Mouse (Mus musculus) telencephalon, adult 2 months (tissue): ENCODE data around the gene Maml3.
A peak's percentile ranks its signal among the peaks of the same experiment; 100 is the strongest.

Source experiments
- DNase-seq: peaks from one replicate; pipeline ENCODE4 v3.0.0-alpha.2; 2011; ENCODE audit warnings: low read depth, low spot score

Maml3 gene

DNA sequence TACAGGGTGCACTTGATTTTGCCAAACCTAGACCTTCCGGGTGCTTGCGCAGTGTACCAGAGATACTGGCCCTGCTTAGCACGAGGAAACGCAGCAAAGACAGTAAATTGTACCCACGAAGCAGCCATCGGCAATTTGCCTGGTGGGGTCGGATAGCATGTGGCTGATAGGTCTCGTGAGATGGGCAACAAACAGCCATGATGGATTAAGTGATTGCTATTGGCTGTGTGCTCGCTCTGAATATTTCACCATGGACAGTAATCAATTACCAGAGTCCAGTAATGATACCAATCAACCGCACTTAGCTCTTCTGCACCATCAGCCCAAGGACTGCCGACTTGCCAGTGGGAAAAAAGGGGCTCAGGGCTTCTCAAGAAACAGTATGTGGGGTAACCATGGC, 150.9 kb downstream of the Maml3 start:
- no peak for DNase-seq

DNA sequence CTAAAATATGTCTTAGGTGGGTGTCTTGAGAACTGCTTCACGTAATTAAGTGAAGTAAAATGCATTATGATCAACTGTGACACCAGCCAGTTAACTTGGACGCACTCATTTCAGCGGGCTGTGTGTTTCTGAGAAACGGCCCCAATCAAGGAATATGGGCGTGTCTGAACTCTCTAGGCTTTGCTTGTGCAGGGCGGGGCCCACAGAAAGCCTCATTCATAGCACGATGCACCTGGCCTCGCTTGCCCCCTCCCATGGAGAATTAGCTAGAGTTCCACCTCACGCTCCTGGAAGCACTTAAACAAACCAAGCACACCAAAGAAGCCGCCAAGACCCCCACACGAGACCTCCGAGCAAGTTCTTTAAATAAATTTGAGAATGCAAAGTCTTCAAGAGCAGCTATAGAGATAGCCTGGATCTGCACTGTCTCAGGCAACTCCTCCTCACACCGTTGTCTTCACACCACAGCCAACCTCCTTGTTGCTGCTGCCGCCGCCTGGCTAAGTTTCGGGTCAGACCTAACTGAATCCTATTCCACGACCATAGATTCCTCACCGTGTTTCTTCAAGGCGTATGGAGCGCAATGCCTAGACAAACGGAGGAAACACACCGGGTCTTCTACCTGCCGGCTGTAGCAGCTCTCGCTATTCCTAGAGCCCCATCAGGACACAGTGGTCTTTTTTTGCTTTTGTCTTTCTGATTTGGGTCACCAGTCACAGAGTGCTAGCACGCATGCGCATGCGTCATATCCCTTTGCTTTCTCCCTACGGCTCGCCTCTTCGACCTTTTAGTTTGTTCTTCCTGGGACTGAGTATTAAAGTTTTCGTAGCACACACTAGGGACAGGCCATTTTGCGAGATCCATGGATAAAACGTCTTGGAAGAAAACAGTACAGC, 151.9 kb downstream of the Maml3 start:
- DNase-seq = no peak

GRCm38 (mm10) chr3:51952267-51952666, 152.6 kb downstream of the Maml3 start:
- DNase-seq = no peak

GRCm38 (mm10) chr3:51949651-51950050, 155.2 kb downstream of the Maml3 start:
- no peak for DNase-seq

DNA sequence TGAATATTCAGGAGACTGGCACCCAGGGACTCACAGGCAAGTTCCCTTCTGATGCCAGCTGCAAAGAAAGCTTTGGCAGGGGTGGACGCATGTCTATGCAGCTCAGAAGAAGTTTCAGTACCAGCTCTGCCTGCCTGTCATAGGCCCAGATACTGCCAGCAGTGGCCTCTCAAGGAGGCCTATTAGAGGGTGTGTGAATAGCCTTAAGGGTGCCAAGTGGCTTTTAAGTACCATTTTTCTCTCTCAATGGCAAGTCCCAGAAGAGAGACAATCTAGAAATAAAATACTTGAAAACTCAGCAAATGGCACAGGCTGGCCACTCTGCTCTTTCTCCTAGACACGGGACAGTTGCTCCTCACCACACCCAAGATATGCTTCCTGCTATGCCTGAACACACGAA, 157.7 kb downstream of the Maml3 start:
- no peak for DNase-seq

DNA sequence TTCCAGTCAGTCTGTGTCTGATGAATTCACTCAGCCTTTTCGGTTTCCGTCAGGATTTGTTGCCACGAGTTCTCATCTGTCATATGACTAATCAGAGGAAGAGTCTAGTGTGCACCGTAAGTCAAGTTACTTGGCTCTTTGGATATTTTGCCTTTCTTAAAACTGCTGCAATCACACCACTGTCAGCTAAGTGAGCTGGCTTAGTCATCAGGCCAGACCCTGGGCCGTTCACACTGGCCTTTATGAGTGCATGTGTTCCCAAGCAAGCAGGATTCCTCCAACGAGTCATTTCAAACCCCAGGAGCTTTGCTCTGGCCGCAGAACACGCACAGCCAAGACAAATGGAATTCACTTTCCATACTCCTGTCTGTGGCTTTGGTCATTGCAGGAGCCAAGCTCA, 161.2 kb downstream of the Maml3 start:
- no peak for DNase-seq

DNA sequence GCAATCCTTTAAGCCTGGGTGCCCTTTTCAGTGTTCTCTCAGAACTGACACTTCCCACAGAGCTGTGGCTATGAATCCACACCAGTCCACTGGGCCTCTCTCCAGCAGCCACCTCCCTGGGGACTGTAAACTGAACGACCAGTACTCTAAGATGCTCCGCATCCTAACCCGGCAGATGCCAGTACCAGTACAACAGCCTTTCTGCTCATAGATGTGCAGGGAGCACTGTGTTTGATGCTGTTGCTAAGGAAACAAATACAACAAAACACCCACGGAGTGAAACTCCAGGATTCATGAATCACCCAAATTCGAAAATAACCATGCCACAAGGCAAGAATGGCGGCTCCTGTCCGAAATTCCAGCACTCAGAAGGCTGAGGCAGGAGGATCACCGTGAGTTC, 163.1 kb downstream of the Maml3 start:
- DNase-seq = peak; percentile 61

- no peak for DNase-seq
Observed at GRCm38 (mm10) chr3:51939864-51940263, 165.0 kb downstream of the Maml3 start.

DNA sequence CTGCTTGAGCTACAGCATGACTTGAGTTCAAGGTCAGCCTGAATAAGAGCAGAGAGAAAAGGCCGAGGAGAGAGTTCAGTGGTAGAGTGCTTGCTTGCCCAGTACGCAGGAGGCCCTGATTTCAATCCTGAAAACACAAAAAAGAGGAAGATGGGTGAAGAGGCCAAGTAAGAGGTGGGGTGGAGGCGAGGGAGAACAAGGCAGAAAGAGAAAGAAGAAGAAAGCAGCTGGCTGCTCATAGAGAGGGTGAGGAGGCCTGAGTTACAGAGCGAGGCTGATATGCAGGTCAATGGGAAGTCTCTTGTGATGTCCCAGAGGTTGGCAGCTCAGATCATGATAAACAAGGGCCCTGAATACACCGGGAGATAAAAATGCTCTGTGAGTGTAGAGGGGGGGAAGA, 165.8 kb downstream of the Maml3 start:
- no peak for DNase-seq

- no peak for DNase-seq
Observed at GRCm38 (mm10) chr3:51937176-51937575, 167.7 kb downstream of the Maml3 start.

DNA sequence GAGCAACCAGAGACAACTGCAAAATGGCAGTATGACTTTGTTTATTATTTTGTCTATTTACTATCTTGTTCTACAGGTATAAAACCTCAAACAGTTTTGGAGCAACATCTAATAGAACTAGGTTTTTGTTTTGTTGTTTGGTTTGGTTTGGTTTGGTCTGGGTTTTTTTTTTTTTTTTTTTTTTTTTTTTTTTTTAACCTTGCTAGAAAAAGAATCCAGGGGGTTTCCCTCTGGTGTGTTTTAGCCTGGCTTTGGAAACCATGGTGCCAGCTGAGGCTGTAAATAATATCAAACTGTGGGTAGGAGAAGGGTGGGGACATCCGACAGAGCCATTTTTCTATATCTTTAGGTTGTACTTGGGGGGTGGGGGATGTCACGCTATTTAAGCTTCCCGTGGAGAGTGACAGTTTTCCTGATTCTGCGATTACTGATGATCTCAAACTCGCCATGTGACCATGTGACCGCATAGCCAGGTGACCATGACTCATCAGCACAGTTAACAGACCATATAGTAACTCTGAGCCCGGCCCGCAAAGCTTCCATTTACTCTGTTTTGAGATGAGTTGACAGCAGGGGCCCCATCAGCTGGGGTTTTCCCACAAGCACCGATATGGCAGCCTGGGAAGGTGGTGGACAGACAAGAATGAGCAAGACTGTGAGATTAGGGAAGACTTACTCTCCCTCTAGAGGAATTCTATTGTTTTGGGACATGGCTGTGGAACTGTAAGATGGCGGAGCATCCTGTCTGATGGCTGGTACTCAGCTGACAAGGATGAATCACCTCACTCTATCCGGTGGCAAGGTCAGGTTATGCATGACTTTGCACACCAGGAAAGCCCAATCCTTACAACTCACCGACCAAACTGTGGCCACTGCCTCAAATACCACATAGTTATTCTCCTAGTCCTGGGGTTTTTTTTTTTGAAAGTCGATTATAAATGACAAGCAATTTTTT, 170.1 kb downstream of the Maml3 start:
- no peak for DNase-seq

GRCm38 (mm10) chr3:51928188-51928587, 176.7 kb downstream of the Maml3 start:
- DNase-seq = no peak

DNA sequence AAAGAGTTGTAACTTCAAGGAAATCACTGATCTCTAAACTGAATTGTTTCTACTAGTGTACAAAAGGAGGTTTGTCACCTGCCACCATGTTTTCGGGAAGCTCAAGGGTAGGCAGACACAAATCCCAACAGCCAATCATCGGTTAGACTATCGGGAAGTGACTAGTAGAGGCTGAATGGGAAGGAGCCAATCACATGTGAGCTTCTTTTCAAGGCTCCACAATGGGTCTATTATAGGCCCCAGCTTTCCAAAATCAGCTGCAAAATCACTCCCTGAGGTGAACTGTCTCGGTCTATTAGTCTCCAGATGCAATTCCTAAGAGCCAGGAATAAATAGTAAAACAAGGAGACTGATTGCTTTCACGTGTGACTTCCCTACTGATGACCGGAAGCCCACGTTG, 177.3 kb downstream of the Maml3 start:
- DNase-seq = no peak

GRCm38 (mm10) chr3:51927043-51927442, 177.8 kb downstream of the Maml3 start:
- no peak for DNase-seq

GRCm38 (mm10) chr3:51925758-51926157, 179.1 kb downstream of the Maml3 start:
- no peak for DNase-seq

DNA sequence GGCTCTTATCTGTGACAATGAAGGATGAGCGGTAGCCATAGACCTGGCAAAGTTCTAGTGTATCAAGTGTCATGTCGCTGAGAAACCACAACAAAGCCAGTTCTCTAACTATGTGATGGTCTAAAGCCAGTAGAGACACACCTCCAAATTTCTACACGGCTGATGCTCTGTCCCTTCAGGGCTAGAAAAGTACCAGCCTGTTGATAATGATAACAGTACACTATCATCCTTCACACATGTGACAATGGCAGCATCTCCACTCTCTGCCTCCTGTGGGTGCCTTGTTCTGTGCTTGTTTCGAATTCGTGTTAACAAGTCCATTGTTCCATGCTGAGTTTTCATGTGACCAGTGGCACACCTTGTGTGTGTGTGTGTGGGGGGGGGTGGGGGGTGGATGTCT, 180.2 kb downstream of the Maml3 start:
- DNase-seq = no peak

DNA sequence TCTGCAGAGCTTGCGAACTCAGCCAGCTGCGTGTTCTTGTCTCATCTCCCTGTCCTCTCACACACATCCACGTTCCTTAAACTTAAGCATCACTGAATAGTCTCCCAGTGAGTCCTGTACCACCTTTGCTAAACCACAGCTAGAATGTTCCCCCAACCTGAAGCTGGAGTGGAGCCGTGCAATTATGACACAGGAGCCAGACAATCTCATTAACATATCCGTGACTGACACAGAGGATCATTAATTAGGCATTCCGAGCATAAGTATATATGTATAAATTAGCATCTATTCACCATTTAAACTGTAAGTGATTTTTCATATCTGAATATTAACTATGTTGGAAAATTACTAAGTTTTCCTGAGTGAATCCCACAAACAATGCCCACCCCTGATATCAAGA, 181.1 kb downstream of the Maml3 start:
- DNase-seq = no peak

DNA sequence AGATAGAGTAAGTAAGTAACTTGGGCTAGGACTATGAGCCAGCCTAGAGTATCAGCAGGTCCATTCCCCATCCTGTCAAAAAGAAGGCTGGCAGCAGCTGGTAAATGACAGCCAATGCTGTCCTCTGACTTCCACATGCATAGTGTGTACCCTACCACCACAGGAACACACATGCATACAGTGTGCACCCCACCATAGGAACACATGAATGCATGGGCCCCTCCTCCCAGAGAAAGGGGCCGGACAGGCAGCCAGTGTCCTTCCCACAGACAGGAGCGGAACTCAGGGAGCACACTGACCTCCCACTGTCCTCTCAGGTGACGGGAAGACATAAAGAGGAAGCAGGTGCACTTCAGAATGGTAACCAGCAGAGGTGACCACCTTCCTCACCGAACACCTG, 188.0 kb downstream of the Maml3 start:
- no peak for DNase-seq

- DNase-seq = peak; percentile 95
Observed at GRCm38 (mm10) chr3:51916060-51916870, 188.6 kb downstream of the Maml3 start.

DNA sequence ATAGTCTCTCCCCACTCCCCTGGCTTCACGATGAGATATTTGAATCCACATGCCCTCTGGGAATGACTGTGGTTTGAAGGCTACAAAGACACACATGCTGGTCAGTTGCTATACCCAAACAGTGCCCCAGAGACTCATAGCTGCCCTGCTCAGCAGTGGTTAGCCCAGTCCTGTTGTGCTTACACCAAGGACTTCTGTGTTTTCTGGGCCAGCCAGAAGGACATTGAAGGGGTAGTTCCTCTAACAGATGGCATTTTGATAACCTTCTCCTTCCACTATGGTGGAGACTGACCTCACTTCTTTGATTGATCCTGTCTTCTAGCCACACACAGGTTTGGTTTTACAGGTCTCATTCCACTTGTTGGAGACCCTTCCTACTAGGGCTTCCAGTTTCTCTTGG, 189.5 kb downstream of the Maml3 start:
- no peak for DNase-seq

DNA sequence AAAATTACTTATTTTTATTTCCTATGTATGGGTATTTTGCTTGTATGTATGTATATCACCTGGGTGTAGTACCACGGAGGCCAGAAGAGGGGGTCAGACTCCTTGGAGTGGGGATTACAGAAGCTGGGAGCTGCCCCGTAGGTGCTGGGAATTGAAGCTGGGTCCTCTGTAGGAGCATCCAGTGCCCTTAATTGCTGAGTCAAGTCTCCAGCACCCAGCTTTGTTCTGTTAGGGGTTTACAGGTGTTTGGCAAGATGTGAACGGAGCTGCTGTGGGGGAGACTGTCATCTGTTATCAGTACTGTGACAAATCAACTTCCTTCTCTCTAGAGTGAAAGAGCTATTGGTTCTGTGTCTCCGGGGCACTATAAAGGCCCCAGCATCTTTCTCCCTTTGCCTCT, 190.0 kb downstream of the Maml3 start:
- DNase-seq = no peak

- DNase-seq = no peak
Observed at GRCm38 (mm10) chr3:51913498-51913897, 191.4 kb downstream of the Maml3 start.
